Mouse (Mus musculus) megakaryocyte, embryonic 14.5 days (primary cell): ENCODE measurements around the gene Fbxl18. TPM values are rescaled to one million over a fixed set of nuclear protein-coding genes. Genes with fewer than 3 reads are reported as not detected.

Source experiments
- H3K27me3 ChIP-seq: replicated peaks from 2 replicates; pipeline ENCODE3; 2012; ENCODE audit warnings: inconsistent platforms
- H3K36me3 ChIP-seq: replicated peaks from 2 replicates; pipeline ENCODE3; 2012; ENCODE audit warnings: low read length, inconsistent platforms, mixed read lengths
- H3K4me1 ChIP-seq: 2 replicates; pipeline ENCODE4 v1.6.1; 2012; ENCODE audit warnings: inconsistent platforms
- H3K4me3 ChIP-seq: replicated peaks from 2 replicates; pipeline ENCODE3; 2012; ENCODE audit warnings: moderate library complexity, mild to moderate bottlenecking, inconsistent platforms
- H3K9me3 ChIP-seq: 2 replicates; pipeline ENCODE4 v1.6.1; 2012; ENCODE audit warnings: inconsistent platforms
- FLI1 ChIP-seq: IDR thresholded peaks from 2 replicates; pipeline ENCODE4 v1.6.1; 2012; ENCODE audit warnings: low read length, inconsistent platforms, mixed read lengths
- GATA1 ChIP-seq: IDR thresholded peaks from 3 replicates; pipeline ENCODE4 v1.6.1; 2012; ENCODE audit warnings: mixed read lengths, low read length, inconsistent platforms, borderline replicate concordance
- polyA plus RNA-seq: library from polyadenylated mRNA; stranded (reverse); fragments of >175 nt; gene quantifications from 2 replicates; pipeline ENCODE4 v1.2.3, GENCODE M21; 2012; ENCODE audit warnings: low replicate concordance; ENCODE audit not compliant: insufficient read depth

The Fbxl18 gene
- polyA plus RNA-seq, 1 experiment = 4.9 TPM

DNA sequence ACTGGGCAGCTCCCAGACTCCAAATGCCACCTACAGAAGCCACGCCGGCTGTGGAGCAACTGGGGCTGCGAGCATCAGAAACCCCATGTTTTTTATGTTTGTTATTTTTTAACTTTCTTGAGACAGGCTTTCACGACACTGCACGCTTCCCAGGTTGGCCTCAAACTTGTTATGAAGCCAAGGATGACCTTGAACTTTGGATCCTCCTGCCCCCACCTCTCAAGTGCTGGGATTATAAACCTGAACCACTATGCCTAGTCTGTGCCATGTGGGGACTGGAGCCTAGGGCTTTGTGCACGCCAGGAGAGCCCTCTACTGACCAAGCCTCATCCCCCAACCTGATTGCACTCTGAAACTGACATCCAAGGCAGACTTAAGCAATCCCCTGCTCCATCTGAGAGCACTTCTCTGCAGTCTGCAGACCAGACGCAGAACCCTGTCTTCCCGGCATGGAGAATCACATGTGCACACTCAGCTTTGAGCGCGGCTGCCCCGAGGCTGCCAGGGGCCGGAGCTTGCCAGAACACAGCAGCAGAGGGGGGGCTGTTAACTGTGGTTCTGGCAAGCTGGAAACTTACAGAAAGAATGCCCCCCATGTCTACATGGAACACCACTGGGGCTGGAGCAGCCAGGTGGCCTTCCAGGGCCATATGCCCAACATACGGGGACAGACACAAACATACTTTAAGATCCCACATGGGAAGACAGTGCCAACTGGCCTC, 20.3 kb downstream of the Fbxl18 start:
- Histone ChIP-seq H3K27me3 (no peaks in the 10 kb centered on the region), H3K4me3 (no peak overlapping the region), H3K36me3 (peaks cover 84% of the 10 kb centered on the region), H3K4me1 (peaks cover 23% of the 10 kb centered on the region), H3K9me3 (no peaks in the 10 kb centered on the region)
- no peak for TF ChIP-seq FLI1
- TF ChIP-seq GATA1 = no peak

DNA sequence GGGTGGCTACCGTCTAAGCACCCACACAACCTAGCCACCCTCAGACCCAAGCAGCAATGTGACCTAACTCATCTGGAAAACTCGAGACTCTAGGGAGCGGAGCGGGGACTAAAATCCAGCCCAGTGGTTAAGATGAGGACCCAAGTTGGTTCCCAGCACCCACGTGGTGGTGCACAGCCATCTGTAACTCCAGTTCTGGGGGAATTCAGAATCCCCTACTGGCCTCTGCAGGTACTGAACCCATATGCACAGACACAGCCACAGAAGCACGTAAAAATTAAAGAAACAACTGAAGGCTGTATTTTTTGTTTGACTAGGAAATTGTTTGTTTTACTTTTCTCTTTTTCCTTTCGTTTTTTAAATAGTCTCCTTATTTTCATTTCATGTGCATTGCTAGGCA, 21.5 kb downstream of the Fbxl18 start:
- TF ChIP-seq GATA1 = no peak
- no peak for TF ChIP-seq FLI1
- no peaks in the 10 kb centered on the region for H3K27me3 ChIP-seq
- peaks cover 93% of the 10 kb centered on the region for H3K36me3 ChIP-seq
- no peaks in the 10 kb centered on the region for H3K9me3 ChIP-seq
- H3K4me1 ChIP-seq = peaks cover 11% of the 10 kb centered on the region
- H3K4me3 ChIP-seq = no peak overlapping the region

DNA sequence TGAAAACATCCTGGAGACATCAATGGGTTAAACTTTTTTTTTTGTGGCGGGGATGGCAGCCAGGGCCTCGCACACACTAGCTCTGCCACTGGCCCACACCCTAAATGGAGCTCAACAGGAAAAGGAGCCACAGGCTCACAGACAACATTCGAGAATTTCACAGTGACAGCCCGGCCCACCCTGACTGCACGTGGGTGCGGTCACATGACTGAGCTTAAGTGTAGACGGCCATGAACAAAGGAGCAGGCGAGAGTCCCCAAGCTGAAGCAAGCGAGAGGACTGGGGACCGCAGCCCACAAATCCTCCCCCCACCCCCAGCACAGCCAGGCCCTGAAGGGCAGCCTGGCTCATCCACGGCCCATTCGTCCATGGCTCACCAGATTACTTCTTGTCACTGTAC, 23.5 kb downstream of the Fbxl18 start:
- TF ChIP-seq GATA1 (no peak), FLI1 (no peak)
- Histone ChIP-seq H3K4me1 (no peaks in the 10 kb centered on the region; the same call in 1 of the 2 replicates), H3K27me3 (no peaks in the 10 kb centered on the region), H3K4me3 (no peak overlapping the region), H3K36me3 (peaks cover 91% of the 10 kb centered on the region), H3K9me3 (no peaks in the 10 kb centered on the region)

DNA sequence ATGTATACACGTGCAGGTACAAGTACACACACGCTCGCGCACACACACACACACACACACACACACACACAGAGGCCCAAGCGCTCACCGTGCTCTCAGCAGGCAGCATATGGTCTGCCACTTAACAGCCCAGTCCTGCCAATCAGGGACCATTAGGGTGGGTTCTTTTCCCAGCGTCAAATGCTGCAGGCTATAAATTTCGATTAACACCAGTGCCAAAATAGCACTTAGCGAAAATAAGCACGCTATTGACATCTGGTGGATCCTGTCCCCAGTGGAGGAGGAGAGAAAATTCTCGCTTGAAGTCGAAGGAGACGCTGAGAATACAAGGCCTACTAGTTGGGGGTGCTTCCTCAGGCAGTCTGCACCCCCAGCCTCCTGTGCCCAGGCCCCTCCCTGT, 25.8 kb downstream of the Fbxl18 start:
- TF ChIP-seq FLI1 = no peak
- TF ChIP-seq GATA1 = no peak
- Histone ChIP-seq H3K36me3 (peaks cover 73% of the 10 kb centered on the region), H3K4me3 (no peak overlapping the region), H3K27me3 (no peaks in the 10 kb centered on the region), H3K4me1 (no peaks in the 10 kb centered on the region), H3K9me3 (no peaks in the 10 kb centered on the region)

DNA sequence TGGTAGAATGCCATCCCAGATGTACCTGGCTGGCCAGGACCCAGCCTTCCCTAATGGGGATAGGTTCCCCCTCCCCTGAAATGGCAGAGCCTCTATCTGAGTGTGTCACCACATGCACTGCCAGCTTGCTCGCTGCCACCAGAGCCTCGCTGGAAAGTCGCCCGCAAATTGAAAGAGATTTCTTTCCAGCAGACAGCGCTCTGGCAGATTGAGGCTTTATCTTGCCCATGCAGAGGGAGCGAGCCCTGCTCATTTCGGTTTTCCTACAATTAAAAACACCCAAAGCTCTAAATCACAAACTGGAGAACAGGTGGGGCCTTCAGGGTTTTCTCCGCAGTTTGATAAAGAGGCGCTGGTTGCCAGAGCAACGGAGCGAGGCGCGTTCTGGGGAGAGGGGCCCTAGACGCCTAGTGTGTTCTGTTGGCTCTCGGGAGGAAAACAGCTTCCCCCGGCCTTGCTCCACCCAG, 37.4 kb downstream of the Fbxl18 start:
- TF ChIP-seq GATA1 (no peak), FLI1 (no peak)
- Histone ChIP-seq H3K4me3 (no peak overlapping the region), H3K9me3 (peaks cover 19% of the 10 kb centered on the region), H3K36me3 (no peaks in the 10 kb centered on the region), H3K4me1 (peaks cover 13% of the 10 kb centered on the region), H3K27me3 (peaks cover 19% of the 10 kb centered on the region)

DNA sequence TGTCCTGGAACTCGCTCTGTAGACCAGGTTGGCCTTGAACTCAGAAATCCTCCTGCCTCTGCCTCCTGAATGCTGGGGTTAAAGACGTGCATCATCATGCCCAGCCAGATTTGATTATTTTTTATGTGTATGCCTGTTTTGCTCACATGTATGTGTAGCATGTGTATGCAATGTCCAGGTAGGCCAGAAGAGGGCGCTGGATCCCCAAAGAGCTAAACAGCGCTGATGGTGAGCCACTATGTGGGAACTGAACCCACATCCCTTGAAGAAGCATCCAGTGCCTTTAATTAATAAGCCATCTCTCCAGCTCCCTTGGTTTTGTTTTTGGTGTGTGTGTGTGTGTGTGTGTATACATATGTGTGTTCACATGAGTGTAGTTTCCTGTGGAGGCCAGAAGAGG, 38.8 kb downstream of the Fbxl18 start:
- peaks cover 19% of the 10 kb centered on the region for H3K9me3 ChIP-seq
- H3K36me3 ChIP-seq = no peaks in the 10 kb centered on the region
- peaks cover 13% of the 10 kb centered on the region for H3K4me1 ChIP-seq
- no peak for TF ChIP-seq GATA1
- TF ChIP-seq FLI1 = no peak
- no peak overlapping the region for H3K4me3 ChIP-seq
- peaks cover 23% of the 10 kb centered on the region for H3K27me3 ChIP-seq

DNA sequence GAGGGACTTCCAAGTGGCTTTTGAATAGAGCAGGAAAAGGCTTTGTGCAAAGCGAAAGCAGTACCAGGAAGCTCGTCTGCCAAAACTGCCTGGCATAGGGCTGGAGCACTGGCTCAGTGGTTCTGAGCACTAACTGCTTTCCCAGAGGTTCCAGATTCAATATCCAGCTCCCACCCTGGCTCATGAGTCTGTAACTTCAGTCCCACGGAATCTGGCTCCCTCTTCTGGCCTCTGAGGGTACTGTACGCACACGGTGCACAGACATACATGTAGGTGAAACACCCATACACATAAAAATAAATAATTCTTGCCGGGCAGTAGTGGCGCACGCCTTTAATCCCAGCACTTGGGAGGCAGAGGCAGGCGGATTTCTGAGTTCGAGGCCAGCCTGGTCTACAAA, 40.3 kb downstream of the Fbxl18 start:
- H3K27me3 ChIP-seq = peaks cover 29% of the 10 kb centered on the region
- H3K4me3 ChIP-seq = peak overlapping the region; percentile 33
- no peaks in the 10 kb centered on the region for H3K36me3 ChIP-seq
- no peak for TF ChIP-seq FLI1
- no peak for TF ChIP-seq GATA1
- peaks cover 19% of the 10 kb centered on the region for H3K9me3 ChIP-seq
- H3K4me1 ChIP-seq = peaks cover 13% of the 10 kb centered on the region

DNA sequence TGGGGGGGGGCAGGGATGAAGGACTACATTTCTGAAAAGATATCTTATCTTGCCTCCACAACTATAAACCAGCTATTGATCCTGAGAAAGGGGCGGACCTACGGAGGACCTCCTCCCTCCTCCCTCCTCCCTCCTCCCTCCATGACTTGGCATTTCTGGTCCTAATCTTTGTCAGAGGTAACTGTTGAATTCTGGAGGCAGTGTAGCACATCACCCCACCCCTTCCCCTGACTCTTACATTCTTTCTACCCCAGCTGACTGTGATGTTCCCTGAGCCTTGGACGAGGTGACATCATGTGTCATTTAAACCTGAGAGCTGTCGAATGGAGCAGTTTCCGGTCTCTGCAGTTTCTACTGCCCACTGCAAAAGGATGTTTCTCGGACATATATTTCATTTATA, 41.6 kb downstream of the Fbxl18 start:
- no peaks in the 10 kb centered on the region for H3K36me3 ChIP-seq
- peaks cover 19% of the 10 kb centered on the region for H3K9me3 ChIP-seq
- peaks cover 13% of the 10 kb centered on the region for H3K4me1 ChIP-seq
- TF ChIP-seq FLI1 (no peak), GATA1 (no peak)
- H3K27me3 ChIP-seq = peaks cover 31% of the 10 kb centered on the region
- no peak overlapping the region for H3K4me3 ChIP-seq

DNA sequence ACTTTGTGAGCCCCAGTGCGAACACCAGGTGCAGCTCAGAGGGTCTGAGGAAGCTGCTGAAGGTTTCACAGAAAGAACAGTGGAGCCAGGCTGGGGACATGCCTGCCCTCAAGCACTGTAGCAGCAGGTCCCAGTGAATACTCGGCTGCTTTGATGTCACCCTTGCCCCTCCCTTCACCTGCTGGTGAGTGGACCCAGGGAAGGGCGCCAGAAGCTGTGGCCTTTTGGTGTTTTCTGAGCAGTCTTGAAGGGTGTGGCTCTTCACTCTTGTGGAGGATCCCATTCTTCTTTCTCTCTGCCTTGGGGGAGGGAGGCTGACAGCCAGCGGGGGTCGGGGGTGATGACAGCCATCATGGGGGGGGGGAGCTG, 43.6 kb downstream of the Fbxl18 start:
- peaks cover 10% of the 10 kb centered on the region for H3K4me1 ChIP-seq

DNA sequence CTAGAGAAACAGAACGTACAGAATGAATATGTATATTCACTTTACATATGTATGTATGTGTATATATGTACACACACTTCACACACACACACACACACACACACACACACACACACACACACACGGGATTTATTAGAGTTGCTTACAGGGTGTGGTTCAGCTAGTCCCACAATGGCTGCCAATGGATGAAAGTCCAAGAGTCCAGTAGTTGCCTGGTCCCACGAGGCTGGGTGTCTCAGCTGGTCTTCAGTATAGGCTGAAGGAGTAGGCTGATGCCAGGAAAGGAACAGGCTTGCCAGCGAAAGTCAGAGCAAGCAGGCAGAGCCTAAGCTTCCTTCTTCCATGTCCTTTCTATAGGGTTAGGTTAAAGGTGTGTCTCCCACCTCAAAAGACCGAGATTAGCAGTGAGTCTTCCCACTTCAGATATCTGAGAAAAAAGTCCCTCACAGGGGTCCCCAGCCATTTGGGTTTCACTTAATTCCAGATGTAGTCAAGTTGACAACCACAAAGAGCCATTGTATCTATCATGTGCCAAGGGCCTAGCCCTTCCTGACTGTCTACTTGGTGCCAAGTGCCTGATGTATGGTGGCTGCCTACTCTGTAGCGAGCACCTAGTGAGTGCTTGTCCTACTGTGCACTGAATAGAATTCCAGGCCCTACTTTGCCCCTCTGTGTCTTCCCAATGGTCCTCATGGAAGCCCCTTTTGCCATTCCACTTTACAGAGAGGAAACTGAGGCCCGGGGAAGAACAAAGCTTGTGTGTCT, 44.1 kb downstream of the Fbxl18 start:
- Histone ChIP-seq H3K36me3 (no peaks in the 10 kb centered on the region), H3K27me3 (peaks cover 26% of the 10 kb centered on the region), H3K9me3 (peaks cover 12% of the 10 kb centered on the region), H3K4me1 (peaks cover 10% of the 10 kb centered on the region), H3K4me3 (no peak overlapping the region)
- no peak for TF ChIP-seq GATA1
- TF ChIP-seq FLI1 = no peak

More for the DNA sequence above, 43.6 kb downstream of the Fbxl18 start:
- peaks cover 17% of the 10 kb centered on the region for H3K9me3 ChIP-seq
- no peak overlapping the region for H3K4me3 ChIP-seq
- no peaks in the 10 kb centered on the region for H3K36me3 ChIP-seq
- TF ChIP-seq GATA1 (no peak), FLI1 (no peak)
- H3K27me3 ChIP-seq = peaks cover 25% of the 10 kb centered on the region
